Mouse (Mus musculus): ENCODE data around the gene Klk10. TPM values are rescaled to one million over a fixed set of nuclear protein-coding genes. Genes with fewer than 3 reads are reported as not detected.

Gene Klk10
- polyA plus RNA-seq, 1 experiment from 2014 or later, result 0.20 TPM

- H3K27me3 ChIP-seq (ENCODE audit: low read depth, poor library complexity, severe bottlenecking), result peaks cover 41% of the 10 kb centered on the region
- H3K36me3 ChIP-seq, result no peaks in the 10 kb centered on the region
- DNase-seq (ENCODE audit: low spot score), result no peak
- WGBS, result 74% methylated on average over 7 of the region's 7 CpGs
- H3K27ac ChIP-seq, result no peak overlapping the region
- H3K4me3 ChIP-seq, result no peak overlapping the region
- H3K4me1 ChIP-seq, result peaks cover 16% of the 10 kb centered on the region
- no peaks in the 10 kb centered on the region for H3K9me3 ChIP-seq (replicated peaks)
Observed at GRCm38 (mm10) chr7:43799876-43800275, 19.0 kb downstream of the Klk10 start.

GRCm38 (mm10) chr7:43810994-43811393 is 30.2 kb downstream of the Klk10 start, which contains the start of gene Klk7:
Klk7 (plus strand) TSS chr7:43811294.
- no peak for DNase-seq (ENCODE audit: low spot score)
- Histone ChIP-seq H3K9me3 (replicated peaks) (no peaks in the 10 kb centered on the region), H3K4me1 (no peaks in the 10 kb centered on the region), H3K36me3 (no peaks in the 10 kb centered on the region), H3K27me3 (ENCODE audit: low read depth, poor library complexity, severe bottlenecking) (no peaks in the 10 kb centered on the region), H3K4me3 (no peak within 1 kb of the TSS), H3K27ac (no peak within 1 kb of the TSS)
- WGBS, result 39% methylated on average over 5 of the region's 5 CpGs

GRCm38 (mm10) chr7:43815211-43815610 is 34.4 kb downstream of the Klk10 start:
- no peak for DNase-seq (ENCODE audit: low spot score)
- Histone ChIP-seq H3K4me3 (no peak overlapping the region), H3K27me3 (ENCODE audit: low read depth, poor library complexity, severe bottlenecking) (no peaks in the 10 kb centered on the region), H3K4me1 (no peaks in the 10 kb centered on the region), H3K36me3 (no peaks in the 10 kb centered on the region), H3K9me3 (replicated peaks) (no peaks in the 10 kb centered on the region), H3K27ac (no peak overlapping the region)
- 88% methylated on average over 7 of the region's 7 CpGs for WGBS

DNA sequence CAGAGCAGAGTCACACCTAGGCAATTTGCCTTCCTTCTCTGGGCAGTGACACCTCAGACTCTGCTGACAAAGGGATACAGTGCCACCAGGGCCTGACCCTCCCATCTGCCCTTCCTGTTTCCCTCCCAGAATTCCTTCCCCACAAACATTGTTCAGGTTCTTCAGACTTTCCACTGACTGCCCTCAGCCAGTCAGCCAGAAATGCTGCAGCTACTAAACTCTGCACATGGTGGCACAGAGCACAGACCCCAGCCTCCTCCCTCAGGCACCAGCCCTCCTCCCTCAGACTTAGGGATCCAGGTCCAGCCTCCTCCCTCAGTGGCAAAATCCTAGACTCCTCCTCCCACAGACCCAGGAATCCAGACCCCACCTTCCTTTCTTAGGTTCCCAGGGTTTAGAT is 35.9 kb downstream of the Klk10 start:
- Histone ChIP-seq H3K4me1 (no peaks in the 10 kb centered on the region), H3K27me3 (ENCODE audit: low read depth, poor library complexity, severe bottlenecking) (no peaks in the 10 kb centered on the region), H3K4me3 (no peak overlapping the region), H3K27ac (no peak overlapping the region), H3K36me3 (no peaks in the 10 kb centered on the region), H3K9me3 (replicated peaks) (no peaks in the 10 kb centered on the region)
- no peak for DNase-seq (ENCODE audit: low spot score)

- Histone ChIP-seq H3K27me3 (ENCODE audit: low read depth, poor library complexity, severe bottlenecking) (no peaks in the 10 kb centered on the region), H3K27ac (no peak overlapping the region), H3K4me1 (no peaks in the 10 kb centered on the region), H3K36me3 (no peaks in the 10 kb centered on the region), H3K9me3 (replicated peaks) (no peaks in the 10 kb centered on the region), H3K4me3 (no peak overlapping the region)
- WGBS, result 94% methylated on average over 7 of the region's 7 CpGs
- DNase-seq (ENCODE audit: low spot score), result no peak
Observed at GRCm38 (mm10) chr7:43821581-43821980, 40.7 kb downstream of the Klk10 start.

DNA sequence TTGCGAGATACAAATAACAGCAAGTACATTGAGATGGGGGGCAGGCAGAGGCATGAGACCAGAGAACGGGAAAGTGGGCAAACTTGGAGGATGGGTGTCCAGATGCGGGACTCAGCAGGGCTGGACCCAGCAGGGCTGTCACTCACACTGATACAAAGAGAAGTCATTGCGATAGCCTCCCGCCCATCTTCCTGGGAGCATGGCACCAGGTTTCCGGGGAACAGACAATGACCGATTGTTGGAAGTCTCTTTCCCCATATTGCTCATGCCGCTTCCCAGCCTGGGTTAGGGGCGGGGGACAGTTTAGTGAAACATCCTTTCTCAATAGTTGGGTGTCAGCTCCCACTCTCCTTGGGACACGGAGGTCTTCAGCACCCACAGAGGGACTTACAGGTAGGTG is 43.4 kb downstream of the Klk10 start, which contains the start of gene Klk6:
Gene Klk6, plus strand, starts transcription at position 301 of the 400 bp plus-strand sequence.
- Histone ChIP-seq H3K36me3 (no peaks in the 10 kb centered on the region), H3K27ac (no peak within 1 kb of the TSS), H3K27me3 (ENCODE audit: low read depth, poor library complexity, severe bottlenecking) (no peaks in the 10 kb centered on the region), H3K4me1 (no peaks in the 10 kb centered on the region), H3K9me3 (replicated peaks) (no peaks in the 10 kb centered on the region), H3K4me3 (no peak within 1 kb of the TSS)
- no peak for DNase-seq (ENCODE audit: low spot score)
- WGBS, result 90% methylated on average over 10 of the region's 10 CpGs

DNA sequence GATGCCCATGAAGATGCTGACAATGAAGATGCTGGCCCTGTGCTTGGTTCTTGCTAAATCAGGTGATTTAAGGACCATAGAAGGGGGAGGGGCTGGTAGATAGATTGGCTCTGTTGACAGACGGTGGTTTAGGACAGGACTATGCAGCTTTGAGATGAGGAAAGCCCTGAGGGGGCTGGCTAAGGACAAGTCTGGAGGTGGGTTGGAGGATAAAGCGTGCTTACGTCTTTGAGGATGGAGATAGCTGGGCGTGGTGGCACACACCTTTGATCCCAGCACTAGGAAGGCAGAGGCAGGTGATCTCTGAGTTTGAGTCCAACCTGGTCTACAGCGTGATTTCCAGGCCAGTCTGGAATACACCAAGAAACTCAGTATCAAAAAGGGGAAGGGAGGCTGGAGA is 45.2 kb downstream of the Klk10 start:
- 86% methylated on average over 5 of the region's 5 CpGs for WGBS
- Histone ChIP-seq H3K4me3 (no peak overlapping the region), H3K4me1 (no peaks in the 10 kb centered on the region), H3K9me3 (replicated peaks) (no peaks in the 10 kb centered on the region), H3K27me3 (ENCODE audit: low read depth, poor library complexity, severe bottlenecking) (no peaks in the 10 kb centered on the region), H3K27ac (no peak overlapping the region), H3K36me3 (no peaks in the 10 kb centered on the region)
- no peak for DNase-seq (ENCODE audit: low spot score)

DNA sequence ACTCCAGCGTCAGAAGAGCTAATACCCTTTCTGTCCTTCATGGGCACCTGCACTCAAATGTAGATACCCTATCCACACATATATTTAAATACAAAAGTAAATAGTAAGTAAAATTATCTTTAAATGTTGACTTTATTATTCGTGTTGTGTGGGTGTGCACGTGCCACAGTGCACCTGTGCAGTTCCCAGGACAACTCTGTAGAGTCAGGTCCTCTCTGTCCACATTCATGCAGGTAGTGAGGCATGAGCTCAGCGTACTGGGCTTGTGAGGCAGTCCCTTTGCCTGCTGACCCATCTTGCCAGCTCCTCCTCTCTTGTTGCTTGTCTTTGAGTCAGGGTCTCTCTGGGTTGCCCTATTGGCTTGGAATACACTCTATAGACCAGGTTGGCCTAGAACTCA is 46.9 kb downstream of the Klk10 start:
- no peak for DNase-seq (ENCODE audit: low spot score)
- Histone ChIP-seq H3K27ac (no peak overlapping the region), H3K4me1 (no peaks in the 10 kb centered on the region), H3K27me3 (ENCODE audit: low read depth, poor library complexity, severe bottlenecking) (no peaks in the 10 kb centered on the region), H3K36me3 (no peaks in the 10 kb centered on the region), H3K4me3 (no peak overlapping the region), H3K9me3 (replicated peaks) (no peaks in the 10 kb centered on the region)
- WGBS, result 92% methylated on average over 4 of the region's 4 CpGs

- Histone ChIP-seq H3K9me3 (replicated peaks) (no peaks in the 10 kb centered on the region), H3K27ac (no peak overlapping the region), H3K36me3 (no peaks in the 10 kb centered on the region), H3K4me3 (no peak overlapping the region), H3K27me3 (ENCODE audit: low read depth, poor library complexity, severe bottlenecking) (no peaks in the 10 kb centered on the region), H3K4me1 (no peaks in the 10 kb centered on the region)
- 88% methylated on average over 8 of the region's 8 CpGs for WGBS
- no peak for DNase-seq (ENCODE audit: low spot score)
Observed at GRCm38 (mm10) chr7:43829006-43829405, 48.2 kb downstream of the Klk10 start.

Other genes with a start within 250 kb of the Klk10 start
- gene Cd33, start 236.6 kb upstream of the Klk10 start, polyA plus RNA-seq (2016; fragmentation: Nextera tagmentation; extraction: Ambion mirVana), result 0.48 and 0.59 TPM in 2 replicates
- gene Zfp658, start 218.8 kb upstream of the Klk10 start, polyA plus RNA-seq (2016; fragmentation: Nextera tagmentation; extraction: Ambion mirVana), result 4.3 and 5.4 TPM in 2 replicates
- gene Zfp719, start 201.4 kb upstream of the Klk10 start, polyA plus RNA-seq (2016; fragmentation: Nextera tagmentation; extraction: Ambion mirVana), result 13.3 and 15.4 TPM in 2 replicates
- gene Zfp819, start 173.9 kb upstream of the Klk10 start, polyA plus RNA-seq (2016; fragmentation: Nextera tagmentation; extraction: Ambion mirVana), result 0.99 and 1.0 TPM in 2 replicates
- gene Ceacam18, start 146.3 kb upstream of the Klk10 start, polyA plus RNA-seq (2016; fragmentation: Nextera tagmentation; extraction: Ambion mirVana), result not detected in 2 replicates
- gene Siglece, start 120.9 kb upstream of the Klk10 start, polyA plus RNA-seq (2016; fragmentation: Nextera tagmentation; extraction: Ambion mirVana), result 0.21 TPM in 1 of 2 replicates, not detected in the other
- gene Ctu1, start 109.0 kb upstream of the Klk10 start, polyA plus RNA-seq (2016; fragmentation: Nextera tagmentation; extraction: Ambion mirVana), result 21.3 and 21.6 TPM in 2 replicates
- not detected in 2 replicates for gene Klk14, start 90.6 kb upstream of the Klk10 start, polyA plus RNA-seq (2016; fragmentation: Nextera tagmentation; extraction: Ambion mirVana)
- gene Klk13, start 68.5 kb upstream of the Klk10 start, polyA plus RNA-seq (2016; fragmentation: Nextera tagmentation; extraction: Ambion mirVana), result 0.73 and 0.94 TPM in 2 replicates
- not detected in 2 replicates for gene Klk12, start 12.1 kb upstream of the Klk10 start, polyA plus RNA-seq (2016; fragmentation: Nextera tagmentation; extraction: Ambion mirVana)
- gene Klk11, start 6.4 kb upstream of the Klk10 start, polyA plus RNA-seq (2016; fragmentation: Nextera tagmentation; extraction: Ambion mirVana), result 0.13 and 0.33 TPM in 2 replicates
- gene Klk9, start 10.9 kb downstream of the Klk10 start, polyA plus RNA-seq (2016; fragmentation: Nextera tagmentation; extraction: Ambion mirVana), result 0.09 TPM in 1 of 2 replicates, not detected in the other
- gene Klk8, start 16.5 kb downstream of the Klk10 start, polyA plus RNA-seq (2016; fragmentation: Nextera tagmentation; extraction: Ambion mirVana), result 13.7 and 16.4 TPM in 2 replicates
- gene Klk7, start 30.3 kb downstream of the Klk10 start, polyA plus RNA-seq (2016; fragmentation: Nextera tagmentation; extraction: Ambion mirVana), result not detected in 2 replicates
- gene Klk6, start 43.5 kb downstream of the Klk10 start, polyA plus RNA-seq (2016; fragmentation: Nextera tagmentation; extraction: Ambion mirVana), result not detected in 2 replicates
- gene Klk5, start 60.9 kb downstream of the Klk10 start, polyA plus RNA-seq (2016; fragmentation: Nextera tagmentation; extraction: Ambion mirVana), result not detected in 2 replicates
- gene Klk4, start 100.1 kb downstream of the Klk10 start, polyA plus RNA-seq (2016; fragmentation: Nextera tagmentation; extraction: Ambion mirVana), result not detected in 2 replicates
- gene Klk15, start 152.7 kb downstream of the Klk10 start, polyA plus RNA-seq (2016; fragmentation: Nextera tagmentation; extraction: Ambion mirVana), result 0.18 TPM in 1 of 2 replicates, not detected in the other
- not detected in 2 replicates for gene Klk1b8, start 169.6 kb downstream of the Klk10 start, polyA plus RNA-seq (2016; fragmentation: Nextera tagmentation; extraction: Ambion mirVana)
- not detected in 2 replicates for gene Klk1b1, start 185.7 kb downstream of the Klk10 start, polyA plus RNA-seq (2016; fragmentation: Nextera tagmentation; extraction: Ambion mirVana)
- gene Klk1b9, start 195.0 kb downstream of the Klk10 start, polyA plus RNA-seq (2016; fragmentation: Nextera tagmentation; extraction: Ambion mirVana), result not detected in 2 replicates
- not detected in 2 replicates for gene Klk1b11, start 214.8 kb downstream of the Klk10 start, polyA plus RNA-seq (2016; fragmentation: Nextera tagmentation; extraction: Ambion mirVana)
- not detected in 2 replicates for gene Klk1b26, start 231.1 kb downstream of the Klk10 start, polyA plus RNA-seq (2016; fragmentation: Nextera tagmentation; extraction: Ambion mirVana)

Data from limb, embryonic 10.5 days (tissue).